Mouse (Mus musculus): ENCODE data around the gene Ttc17.

- TF ChIP-seq CTCF (IDR thresholded peaks at IDR 0.05; ENCODE audit: low read depth, low read length) (no peak), POLR2A (IDR thresholded peaks at IDR 0.05; ENCODE audit: borderline replicate concordance, low read depth, low read length) (no peak)
These were observed 143.5 kb downstream of the Ttc17 start for GRCm38 (mm10) chr2:94262917-94263529.
